In the genomic region with DNA sequence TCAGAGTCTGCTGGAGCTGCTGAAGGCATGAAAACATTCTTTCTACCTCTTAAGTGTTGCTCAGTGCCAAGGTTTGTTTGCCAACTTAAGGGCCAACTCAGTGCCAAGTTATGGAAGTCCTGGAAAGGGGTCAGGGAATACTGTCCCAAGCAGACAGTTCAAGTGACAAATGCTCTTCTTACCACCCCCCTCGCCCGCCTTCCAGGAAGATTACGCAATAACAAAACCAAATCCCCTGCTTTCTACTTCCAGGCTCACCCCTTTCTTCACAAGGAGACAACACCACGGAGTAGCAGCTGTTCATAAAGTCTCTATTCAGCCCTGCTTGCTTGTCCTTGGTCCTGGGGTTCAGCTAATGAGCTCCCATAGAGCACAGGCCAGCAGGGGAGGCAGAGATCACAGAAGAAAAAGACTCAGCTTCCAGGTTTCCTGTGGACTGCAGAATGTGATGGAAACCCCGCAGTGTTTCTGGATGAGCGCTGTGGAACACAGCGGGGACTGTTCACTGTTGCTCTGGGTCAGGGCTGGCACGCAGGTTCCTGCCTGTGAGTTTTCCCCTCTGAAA, we compare ENCODE assay signal across 7 mouse cellular contexts. TPM values are rescaled to one million over a fixed set of nuclear protein-coding genes. Genes with fewer than 3 reads are reported as not detected.
A peak's percentile ranks its signal among the peaks of the same experiment; 100 is the strongest.
DNase-seq lines count a peak whose midpoint lies in the region.

No protein-coding gene starts in this region.

- intact Hi-C loops in left cerebral cortex, postnatal 10 days (cut with DNase I): no loop called here
- intact Hi-C loops in left cerebral cortex, postnatal 36 days (cut with DNase I): no loop called here

- peak; percentile 9 to 50 for DNase-seq in left cerebral cortex, postnatal 10 days (ENCODE audit: extremely low spot score in 1 of 2, low spot score in 2 of 2)
- DNase-seq in left cerebral cortex, postnatal 36 days (ENCODE audit: low spot score in 2 of 2): no peak
- peak; percentile 35 for DNase-seq in cerebellum, adult 9-11 months
- DNase-seq in gastrocnemius, postnatal 10 days: peak; percentile 39
- peak; percentile 78 for DNase-seq in lung, postnatal 10 days
- DNase-seq in thymus, postnatal 14 days: no peak
- DNase-seq in thymus, postnatal 36 days: no peak

RNA-seq across cellular contexts. Expression of a gene that starts 22.9 kb away (rescaled TPM):
- 10 to 100 TPM; 20.5 to 23.1 TPM for total RNA-seq in left cerebral cortex, postnatal 10 days (2021)
- total RNA-seq in left cerebral cortex, postnatal 36 days (2021): 10 to 100 TPM; 28.6 to 28.8 TPM
- 10 to 100 TPM; 11.2 to 13.9 TPM for total RNA-seq in gastrocnemius, postnatal 10 days (2021)

Comparison
In these comparisons a context has a peak if more than half of its experiments do, and no peak if none do; other contexts are left out.
1. DNase-seq: peak in left cerebral cortex, postnatal 10 days (2 of 2), cerebellum, adult 9-11 months (single experiment), gastrocnemius, postnatal 10 days (single experiment) and lung, postnatal 10 days (single experiment); none in left cerebral cortex, postnatal 36 days (0 of 2), thymus, postnatal 14 days (single experiment) and thymus, postnatal 36 days (0 of 2).